Mouse (Mus musculus): ENCODE results near the gene Pfn1. TPM values are rescaled to one million over a fixed set of nuclear protein-coding genes. Genes with fewer than 3 reads are reported as not detected.

The Pfn1 gene
- polyA plus RNA-seq, 1 experiment from 2014 or later, result 2,344 TPM

GRCm38 (mm10) chr11:70697376-70697775 lies 42.9 kb upstream of the Pfn1 start:
- H3K36me3 ChIP-seq (ENCODE audit: control insufficient read depth, insufficient read depth, low read length), result no peaks in the 10 kb centered on the region
- peaks cover 8% of the 10 kb centered on the region for H3K4me1 ChIP-seq (replicated peaks; ENCODE audit: control insufficient read depth, insufficient read depth, low read length)
- no peak for ATAC-seq (replicated peaks; ENCODE audit: low FRiP score, low TSS enrichment, low read depth)
- no peaks in the 10 kb centered on the region for H3K27me3 ChIP-seq (replicated peaks; ENCODE audit: control insufficient read depth, insufficient read depth, low read length)
- no peak overlapping the region for H3K4me3 ChIP-seq (ENCODE audit: low read depth, low read length)
- 77% methylated on average over 3 of the region's 3 CpGs for whole genome bisulfite sequencing
- no peaks in the 10 kb centered on the region for H3K9me3 ChIP-seq (ENCODE audit: control insufficient read depth, low read length)
- no peak overlapping the region for H3K9ac ChIP-seq (ENCODE audit: low read length)
- H3K27ac ChIP-seq (ENCODE audit: low read depth), result no peak overlapping the region
- no peak for DNase-seq (ENCODE audit: low spot score)
- H3K4me2 ChIP-seq (ENCODE audit: low read length), result no peak overlapping the region

GRCm38 (mm10) chr11:70693504-70693903 lies 39.1 kb upstream of the Pfn1 start:
- no peaks in the 10 kb centered on the region for H3K9me3 ChIP-seq (ENCODE audit: control insufficient read depth, low read length)
- no peak overlapping the region for H3K4me2 ChIP-seq (ENCODE audit: low read length)
- ATAC-seq (replicated peaks; ENCODE audit: low FRiP score, low TSS enrichment, low read depth), result no peak
- H3K4me3 ChIP-seq (ENCODE audit: low read depth, low read length), result no peak overlapping the region
- H3K27ac ChIP-seq (ENCODE audit: low read depth), result no peak overlapping the region
- no peak for DNase-seq (ENCODE audit: low spot score)
- H3K4me1 ChIP-seq (replicated peaks; ENCODE audit: control insufficient read depth, insufficient read depth, low read length), result peaks cover 9% of the 10 kb centered on the region
- no peaks in the 10 kb centered on the region for H3K36me3 ChIP-seq (ENCODE audit: control insufficient read depth, insufficient read depth, low read length)
- H3K27me3 ChIP-seq (replicated peaks; ENCODE audit: control insufficient read depth, insufficient read depth, low read length), result no peaks in the 10 kb centered on the region
- H3K9ac ChIP-seq (ENCODE audit: low read length), result no peak overlapping the region
- WGBS, result 71% methylated on average over 3 of the region's 3 CpGs

- Histone ChIP-seq H3K4me1 (replicated peaks; ENCODE audit: control insufficient read depth, insufficient read depth, low read length) (peaks cover 25% of the 10 kb centered on the region), H3K9ac (ENCODE audit: low read length) (no peak overlapping the region), H3K4me3 (ENCODE audit: low read depth, low read length) (no peak overlapping the region), H3K4me2 (ENCODE audit: low read length) (no peak overlapping the region), H3K9me3 (ENCODE audit: control insufficient read depth, low read length) (no peaks in the 10 kb centered on the region), H3K36me3 (ENCODE audit: control insufficient read depth, insufficient read depth, low read length) (peaks cover 11% of the 10 kb centered on the region), H3K27ac (ENCODE audit: low read depth) (no peak overlapping the region), H3K27me3 (replicated peaks; ENCODE audit: control insufficient read depth, insufficient read depth, low read length) (no peaks in the 10 kb centered on the region)
- no peak for ATAC-seq (replicated peaks; ENCODE audit: low FRiP score, low TSS enrichment, low read depth)
- DNase-seq (ENCODE audit: low spot score), result no peak
- WGBS, result 46% methylated on average over 4 of the region's 4 CpGs
Observed at GRCm38 (mm10) chr11:70689578-70689977, 35.1 kb upstream of the Pfn1 start.

- H3K4me2 ChIP-seq (ENCODE audit: low read length), result peak overlapping the region; percentile 75
- ATAC-seq (replicated peaks; ENCODE audit: low FRiP score, low TSS enrichment, low read depth) (no peak), DNase-seq (ENCODE audit: low spot score) (peak; percentile 56)
- H3K4me3 ChIP-seq (ENCODE audit: low read depth, low read length), result peak overlapping the region; percentile 71
- WGBS, result 18% methylated on average over 8 of the region's 8 CpGs
- peak overlapping the region; percentile 77 for H3K27ac ChIP-seq (ENCODE audit: low read depth)
- peak overlapping the region; percentile 71 for H3K9ac ChIP-seq (ENCODE audit: low read length)
- peaks cover 21% of the 10 kb centered on the region for H3K36me3 ChIP-seq (ENCODE audit: control insufficient read depth, insufficient read depth, low read length)
- no peaks in the 10 kb centered on the region for H3K27me3 ChIP-seq (replicated peaks; ENCODE audit: control insufficient read depth, insufficient read depth, low read length)
- peaks cover 25% of the 10 kb centered on the region for H3K4me1 ChIP-seq (replicated peaks; ENCODE audit: control insufficient read depth, insufficient read depth, low read length)
- no peaks in the 10 kb centered on the region for H3K9me3 ChIP-seq (ENCODE audit: control insufficient read depth, low read length)
Observed at GRCm38 (mm10) chr11:70688372-70688771, 33.9 kb upstream of the Pfn1 start.

- H3K9ac ChIP-seq (ENCODE audit: low read length), result peak within 1 kb of the TSS; percentile 71
- DNase-seq (ENCODE audit: low spot score) (peak; percentile 92), ATAC-seq (replicated peaks; ENCODE audit: low FRiP score, low TSS enrichment, low read depth) (peak; percentile 84)
- peaks cover 25% of the 10 kb centered on the region for H3K4me1 ChIP-seq (replicated peaks; ENCODE audit: control insufficient read depth, insufficient read depth, low read length)
- peak within 1 kb of the TSS; percentile 71 for H3K4me3 ChIP-seq (ENCODE audit: low read depth, low read length)
- H3K9me3 ChIP-seq (ENCODE audit: control insufficient read depth, low read length), result no peaks in the 10 kb centered on the region
- H3K27me3 ChIP-seq (replicated peaks; ENCODE audit: control insufficient read depth, insufficient read depth, low read length), result no peaks in the 10 kb centered on the region
- peak within 1 kb of the TSS; percentile 77 for H3K27ac ChIP-seq (ENCODE audit: low read depth)
- WGBS, result under 1% methylated on average over 49 of the region's 55 CpGs
- peak within 1 kb of the TSS; percentile 75 for H3K4me2 ChIP-seq (ENCODE audit: low read length)
- H3K36me3 ChIP-seq (ENCODE audit: control insufficient read depth, insufficient read depth, low read length), result peaks cover 23% of the 10 kb centered on the region
Observed at GRCm38 (mm10) chr11:70687601-70688199, 33.3 kb upstream of the Pfn1 start, which contains the start of gene Camta2. Gene Camta2 (minus strand): TSS chr11:70688105.

GRCm38 (mm10) chr11:70686901-70687566 lies 32.6 kb upstream of the Pfn1 start:
- H3K36me3 ChIP-seq (ENCODE audit: control insufficient read depth, insufficient read depth, low read length), result peaks cover 27% of the 10 kb centered on the region
- H3K4me1 ChIP-seq (replicated peaks; ENCODE audit: control insufficient read depth, insufficient read depth, low read length), result peaks cover 25% of the 10 kb centered on the region
- peak overlapping the region; percentile 71 for H3K9ac ChIP-seq (ENCODE audit: low read length)
- H3K4me2 ChIP-seq (ENCODE audit: low read length), result peak overlapping the region; percentile 75
- ATAC-seq (replicated peaks; ENCODE audit: low FRiP score, low TSS enrichment, low read depth) (peak; percentile 63), DNase-seq (ENCODE audit: low spot score) (peak; percentile 80)
- peak overlapping the region; percentile 71 for H3K4me3 ChIP-seq (ENCODE audit: low read depth, low read length)
- H3K9me3 ChIP-seq (ENCODE audit: control insufficient read depth, low read length), result no peaks in the 10 kb centered on the region
- peak overlapping the region; percentile 77 for H3K27ac ChIP-seq (ENCODE audit: low read depth)
- no peaks in the 10 kb centered on the region for H3K27me3 ChIP-seq (replicated peaks; ENCODE audit: control insufficient read depth, insufficient read depth, low read length)
- 2% methylated on average over 16 of the region's 16 CpGs for WGBS

GRCm38 (mm10) chr11:70683640-70684039 lies 29.2 kb upstream of the Pfn1 start:
- ATAC-seq (replicated peaks; ENCODE audit: low FRiP score, low TSS enrichment, low read depth) (no peak), DNase-seq (ENCODE audit: low spot score) (no peak)
- Histone ChIP-seq H3K9me3 (ENCODE audit: control insufficient read depth, low read length) (no peaks in the 10 kb centered on the region), H3K27ac (ENCODE audit: low read depth) (no peak overlapping the region), H3K36me3 (ENCODE audit: control insufficient read depth, insufficient read depth, low read length) (peaks cover 54% of the 10 kb centered on the region), H3K27me3 (replicated peaks; ENCODE audit: control insufficient read depth, insufficient read depth, low read length) (no peaks in the 10 kb centered on the region), H3K9ac (ENCODE audit: low read length) (no peak overlapping the region), H3K4me2 (ENCODE audit: low read length) (no peak overlapping the region), H3K4me1 (replicated peaks; ENCODE audit: control insufficient read depth, insufficient read depth, low read length) (peaks cover 17% of the 10 kb centered on the region), H3K4me3 (ENCODE audit: low read depth, low read length) (no peak overlapping the region)
- 91% methylated on average over 5 of the region's 5 CpGs for WGBS

- Histone ChIP-seq H3K4me1 (replicated peaks; ENCODE audit: control insufficient read depth, insufficient read depth, low read length) (peaks cover 9% of the 10 kb centered on the region), H3K9me3 (ENCODE audit: control insufficient read depth, low read length) (no peaks in the 10 kb centered on the region), H3K27ac (ENCODE audit: low read depth) (no peak overlapping the region), H3K4me3 (ENCODE audit: low read depth, low read length) (no peak overlapping the region), H3K36me3 (ENCODE audit: control insufficient read depth, insufficient read depth, low read length) (peaks cover 59% of the 10 kb centered on the region), H3K4me2 (ENCODE audit: low read length) (no peak overlapping the region), H3K27me3 (replicated peaks; ENCODE audit: control insufficient read depth, insufficient read depth, low read length) (no peaks in the 10 kb centered on the region), H3K9ac (ENCODE audit: low read length) (no peak overlapping the region)
- ATAC-seq (replicated peaks; ENCODE audit: low FRiP score, low TSS enrichment, low read depth) (peak; percentile 73), DNase-seq (ENCODE audit: low spot score) (peak; percentile 65)
- WGBS, result 24% methylated on average over 11 of the region's 11 CpGs
Observed at GRCm38 (mm10) chr11:70681897-70682581, 27.6 kb upstream of the Pfn1 start.

Measured in intestine, embryonic 14.5 days (tissue).